Mouse (Mus musculus): ENCODE measurements at regions not wholly inside any gene's neighbourhood (a gene's known extent, or its start where the extent isn't known, plus 50 kb on each side); places are given as distances from the start of the nearest gene placed in this dataset.

DNA sequence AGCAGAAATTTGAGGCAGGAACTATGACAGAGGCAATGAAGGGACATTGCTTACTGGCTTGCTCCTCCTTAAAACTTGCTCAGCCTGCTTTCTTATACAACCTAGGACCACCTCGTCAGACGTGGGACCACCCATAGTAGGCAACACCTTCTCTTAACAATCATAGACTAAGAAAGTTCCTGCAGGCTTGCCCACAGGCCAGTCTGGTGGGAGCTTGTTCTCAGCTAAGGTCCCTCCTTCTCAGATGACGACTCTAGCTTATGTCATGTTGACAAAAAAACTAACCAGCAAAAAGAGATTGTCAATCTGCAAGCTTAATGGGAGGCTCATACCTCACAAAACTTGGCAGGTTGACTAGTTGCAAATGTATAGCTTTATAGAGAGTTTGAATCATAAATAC lies 56.5 kb upstream of the Lsm6 start:
- 90% methylated on average over 3 of the region's 3 CpGs for WGBS
- DNase-seq (ENCODE audit: low spot score) (no peak), ATAC-seq (replicated peaks; ENCODE audit: low FRiP score) (no peak)
- Histone ChIP-seq H3K4me3 (ENCODE audit: low read depth, low read length) (no peak overlapping the region), H3K9me3 (ENCODE audit: control insufficient read depth, low read length) (no peaks in the 10 kb centered on the region), H3K4me1 (replicated peaks; ENCODE audit: control insufficient read depth, insufficient read depth, low read length) (no peaks in the 10 kb centered on the region), H3K27me3 (ENCODE audit: control insufficient read depth, insufficient read depth, low read length) (no peaks in the 10 kb centered on the region), H3K4me2 (ENCODE audit: low read depth, low read length, severe bottlenecking) (no peak overlapping the region), H3K9ac (ENCODE audit: low read length) (no peak overlapping the region), H3K27ac (ENCODE audit: low read depth, low read length) (no peak overlapping the region), H3K36me3 (ENCODE audit: control insufficient read depth, insufficient read depth, low read length) (no peaks in the 10 kb centered on the region)

DNA sequence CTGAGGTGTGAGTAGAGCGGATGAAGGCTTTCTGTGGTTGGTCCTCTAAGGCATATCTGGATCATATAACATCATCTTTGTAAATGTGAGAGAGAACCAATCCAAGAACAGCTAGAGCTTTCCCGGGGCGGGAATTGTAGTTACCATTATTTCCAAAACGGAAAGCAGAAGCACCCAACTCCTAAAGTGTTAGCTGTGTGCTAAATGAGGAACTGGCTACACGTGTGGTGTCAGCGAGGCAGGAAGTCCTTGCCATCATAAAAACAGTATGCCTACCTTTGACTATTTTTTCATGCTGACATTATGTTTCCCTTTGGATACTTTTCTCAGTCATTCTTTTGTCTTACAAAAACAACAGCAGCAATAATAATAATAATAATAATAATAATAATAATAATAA lies 68.8 kb upstream of the Lsm6 start:
- H3K4me1 ChIP-seq (replicated peaks; ENCODE audit: control insufficient read depth, insufficient read depth, low read length), result no peaks in the 10 kb centered on the region
- WGBS, result 91% methylated on average over 6 of the region's 6 CpGs
- ATAC-seq (replicated peaks; ENCODE audit: low FRiP score), result no peak
- no peak overlapping the region for H3K4me3 ChIP-seq (ENCODE audit: low read depth, low read length)
- H3K27ac ChIP-seq (ENCODE audit: low read depth, low read length), result no peak overlapping the region
- H3K9ac ChIP-seq (ENCODE audit: low read length), result no peak overlapping the region
- no peaks in the 10 kb centered on the region for H3K36me3 ChIP-seq (ENCODE audit: control insufficient read depth, insufficient read depth, low read length)
- no peak for DNase-seq (ENCODE audit: low spot score)
- H3K4me2 ChIP-seq (ENCODE audit: low read depth, low read length, severe bottlenecking), result no peak overlapping the region
- no peaks in the 10 kb centered on the region for H3K27me3 ChIP-seq (ENCODE audit: control insufficient read depth, insufficient read depth, low read length)
- no peaks in the 10 kb centered on the region for H3K9me3 ChIP-seq (ENCODE audit: control insufficient read depth, low read length)

DNA sequence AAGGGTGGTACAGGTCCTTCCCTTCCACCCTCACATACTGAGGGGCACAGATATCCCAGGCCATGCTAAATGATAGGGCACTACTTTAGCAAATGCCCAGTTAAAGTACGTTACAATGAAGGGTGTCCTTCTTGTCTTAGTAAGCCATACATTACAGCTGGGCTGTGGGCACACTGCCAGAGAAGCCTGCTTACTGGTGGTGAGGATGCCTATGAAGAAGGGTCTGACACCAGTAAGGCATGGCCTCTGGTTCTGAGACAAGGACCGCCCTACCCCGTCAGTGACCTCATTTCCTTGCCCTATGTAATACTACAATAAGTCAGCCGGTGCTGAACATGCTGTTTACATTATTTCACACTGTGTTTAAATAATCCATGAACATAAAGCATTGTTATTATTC lies 69.6 kb upstream of the Lsm6 start:
- WGBS, result 88% methylated on average over 4 of the region's 4 CpGs
- Histone ChIP-seq H3K4me1 (replicated peaks; ENCODE audit: control insufficient read depth, insufficient read depth, low read length) (no peaks in the 10 kb centered on the region), H3K27ac (ENCODE audit: low read depth, low read length) (no peak overlapping the region), H3K9me3 (ENCODE audit: control insufficient read depth, low read length) (no peaks in the 10 kb centered on the region), H3K9ac (ENCODE audit: low read length) (no peak overlapping the region), H3K4me3 (ENCODE audit: low read depth, low read length) (no peak overlapping the region), H3K27me3 (ENCODE audit: control insufficient read depth, insufficient read depth, low read length) (no peaks in the 10 kb centered on the region), H3K36me3 (ENCODE audit: control insufficient read depth, insufficient read depth, low read length) (no peaks in the 10 kb centered on the region), H3K4me2 (ENCODE audit: low read depth, low read length, severe bottlenecking) (no peak overlapping the region)
- no peak for DNase-seq (ENCODE audit: low spot score)
- no peak for ATAC-seq (replicated peaks; ENCODE audit: low FRiP score)

DNA sequence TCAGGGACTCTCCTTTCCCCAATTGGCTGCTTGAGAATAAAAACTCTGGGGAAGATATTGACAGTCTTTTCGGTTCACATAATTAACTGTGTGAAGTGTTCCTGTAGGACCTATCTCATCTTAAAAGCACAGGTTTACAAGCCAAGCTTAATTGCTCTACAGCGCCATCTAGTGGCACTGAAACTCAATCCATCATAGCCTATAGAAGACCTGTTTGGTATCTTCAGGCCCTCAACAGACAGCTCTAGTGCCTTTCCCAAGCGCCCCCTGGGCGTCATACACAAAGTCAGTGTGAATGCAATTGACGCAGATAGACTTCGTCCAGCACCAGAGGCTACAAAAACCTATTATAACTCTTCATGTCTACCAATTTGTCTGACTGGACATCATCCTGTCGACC lies 78.9 kb upstream of the Lsm6 start:
- Histone ChIP-seq H3K4me3 (ENCODE audit: low read depth, low read length) (no peak overlapping the region), H3K9ac (ENCODE audit: low read length) (no peak overlapping the region), H3K4me2 (ENCODE audit: low read depth, low read length, severe bottlenecking) (no peak overlapping the region), H3K27ac (ENCODE audit: low read depth, low read length) (no peak overlapping the region), H3K27me3 (ENCODE audit: control insufficient read depth, insufficient read depth, low read length) (no peaks in the 10 kb centered on the region), H3K9me3 (ENCODE audit: control insufficient read depth, low read length) (no peaks in the 10 kb centered on the region), H3K4me1 (replicated peaks; ENCODE audit: control insufficient read depth, insufficient read depth, low read length) (no peaks in the 10 kb centered on the region), H3K36me3 (ENCODE audit: control insufficient read depth, insufficient read depth, low read length) (no peaks in the 10 kb centered on the region)
- DNase-seq (ENCODE audit: low spot score) (peak; percentile 71), ATAC-seq (replicated peaks; ENCODE audit: low FRiP score) (0 out of 2 replicates have a peak, but pooled peaks have one; percentile 46)
- WGBS, result 41% methylated on average over 7 of the region's 7 CpGs

DNA sequence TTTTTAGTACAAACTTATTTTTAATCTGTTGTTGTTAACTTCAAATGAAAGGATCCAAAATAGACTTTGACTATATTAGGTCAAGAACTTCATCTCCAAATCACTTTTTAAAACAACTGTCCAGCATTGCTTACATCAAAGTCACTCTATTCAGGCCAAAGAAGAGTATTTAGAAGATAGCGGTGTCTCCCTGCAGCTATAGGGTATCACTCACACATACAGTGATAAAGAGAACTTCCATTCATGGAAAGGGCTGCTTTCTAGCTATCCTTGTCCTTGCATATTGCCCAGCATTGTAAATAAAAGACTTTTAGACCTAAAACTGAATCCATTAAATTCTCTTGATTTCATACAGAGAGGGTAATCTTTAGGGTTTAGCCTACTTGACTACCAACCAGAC lies 82.1 kb upstream of the Lsm6 start:
- ATAC-seq (replicated peaks; ENCODE audit: low FRiP score), result no peak

DNA sequence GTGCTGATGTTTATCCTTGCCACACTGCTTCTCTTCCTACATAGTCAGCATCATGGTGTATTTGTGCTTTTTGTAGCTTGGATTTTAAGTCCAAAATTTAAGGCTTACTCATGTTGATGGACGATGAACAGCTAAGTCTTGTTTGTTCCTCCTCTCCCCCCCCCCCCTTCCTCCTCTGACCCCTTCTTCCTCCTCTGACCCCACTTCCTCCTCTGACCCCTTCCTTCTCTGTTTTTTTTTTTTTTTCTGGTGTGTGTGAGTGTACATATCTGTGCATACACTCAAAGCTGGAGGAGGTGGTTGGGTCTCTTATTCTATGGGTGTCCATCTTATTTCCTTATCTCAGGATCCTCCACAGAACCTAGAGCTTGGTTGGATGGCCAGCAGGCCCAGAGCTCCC lies 87.0 kb upstream of the Lsm6 start:
- Histone ChIP-seq H3K9ac (ENCODE audit: low read length) (no peak overlapping the region), H3K36me3 (ENCODE audit: control insufficient read depth, insufficient read depth, low read length) (no peaks in the 10 kb centered on the region), H3K4me2 (ENCODE audit: low read depth, low read length, severe bottlenecking) (no peak overlapping the region), H3K4me3 (ENCODE audit: low read depth, low read length) (no peak overlapping the region), H3K27ac (ENCODE audit: low read depth, low read length) (no peak overlapping the region), H3K4me1 (replicated peaks; ENCODE audit: control insufficient read depth, insufficient read depth, low read length) (no peaks in the 10 kb centered on the region), H3K27me3 (ENCODE audit: control insufficient read depth, insufficient read depth, low read length) (no peaks in the 10 kb centered on the region), H3K9me3 (ENCODE audit: control insufficient read depth, low read length) (no peaks in the 10 kb centered on the region)
- no peak for ATAC-seq (replicated peaks; ENCODE audit: low FRiP score)
- no peak for DNase-seq (ENCODE audit: low spot score)
- 100% methylated on average over 1 of the region's 1 CpGs for WGBS

More for the DNA sequence above, 82.1 kb upstream of the Lsm6 start:
- H3K9me3 ChIP-seq (ENCODE audit: control insufficient read depth, low read length), result no peaks in the 10 kb centered on the region
- no peak overlapping the region for H3K27ac ChIP-seq (ENCODE audit: low read depth, low read length)
- no peak for DNase-seq (ENCODE audit: low spot score)
- H3K4me1 ChIP-seq (replicated peaks; ENCODE audit: control insufficient read depth, insufficient read depth, low read length), result no peaks in the 10 kb centered on the region
- 94% methylated on average over 1 of the region's 1 CpGs for WGBS
- H3K27me3 ChIP-seq (ENCODE audit: control insufficient read depth, insufficient read depth, low read length), result no peaks in the 10 kb centered on the region
- H3K9ac ChIP-seq (ENCODE audit: low read length), result no peak overlapping the region
- H3K36me3 ChIP-seq (ENCODE audit: control insufficient read depth, insufficient read depth, low read length), result no peaks in the 10 kb centered on the region
- no peak overlapping the region for H3K4me2 ChIP-seq (ENCODE audit: low read depth, low read length, severe bottlenecking)
- H3K4me3 ChIP-seq (ENCODE audit: low read depth, low read length), result no peak overlapping the region

DNA sequence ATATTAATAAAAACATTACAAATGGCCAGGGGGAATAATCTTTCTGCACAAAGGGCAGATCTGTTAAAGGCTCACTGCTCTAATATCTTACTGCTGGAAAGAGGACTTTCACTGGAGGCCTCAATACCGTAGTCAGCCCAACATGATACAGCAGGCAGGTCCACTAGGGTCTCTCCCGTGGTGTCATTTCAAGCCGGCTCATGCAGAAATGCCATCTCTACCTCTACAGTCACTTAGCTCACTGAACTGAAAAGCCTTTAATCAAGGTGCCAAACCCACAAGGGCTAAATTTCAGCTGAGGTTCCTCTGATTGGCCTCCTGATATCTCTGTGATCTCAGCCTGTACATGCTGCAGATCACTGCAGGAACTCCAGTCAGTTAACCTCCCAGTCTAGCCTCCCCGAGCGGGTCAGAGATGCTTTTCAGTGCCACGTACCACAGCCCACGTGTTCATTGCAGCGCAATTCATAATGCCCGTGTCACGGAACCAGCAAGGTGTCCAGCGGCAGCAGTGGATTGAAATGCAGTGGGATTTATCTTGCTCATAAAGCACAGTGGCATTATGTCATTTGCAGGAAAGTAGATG lies 90.4 kb upstream of the Lsm6 start:
- H3K36me3 ChIP-seq (ENCODE audit: control insufficient read depth, insufficient read depth, low read length), result no peaks in the 10 kb centered on the region
- ATAC-seq (replicated peaks; ENCODE audit: low FRiP score) (no peak), DNase-seq (ENCODE audit: low spot score) (no peak)
- H3K4me2 ChIP-seq (ENCODE audit: low read depth, low read length, severe bottlenecking), result no peak overlapping the region
- 92% methylated on average over 11 of the region's 11 CpGs for WGBS
- no peaks in the 10 kb centered on the region for H3K27me3 ChIP-seq (ENCODE audit: control insufficient read depth, insufficient read depth, low read length)
- H3K27ac ChIP-seq (ENCODE audit: low read depth, low read length), result no peak overlapping the region
- no peaks in the 10 kb centered on the region for H3K4me1 ChIP-seq (replicated peaks; ENCODE audit: control insufficient read depth, insufficient read depth, low read length)
- H3K4me3 ChIP-seq (ENCODE audit: low read depth, low read length), result no peak overlapping the region
- no peak overlapping the region for H3K9ac ChIP-seq (ENCODE audit: low read length)
- H3K9me3 ChIP-seq (ENCODE audit: control insufficient read depth, low read length), result no peaks in the 10 kb centered on the region

DNA sequence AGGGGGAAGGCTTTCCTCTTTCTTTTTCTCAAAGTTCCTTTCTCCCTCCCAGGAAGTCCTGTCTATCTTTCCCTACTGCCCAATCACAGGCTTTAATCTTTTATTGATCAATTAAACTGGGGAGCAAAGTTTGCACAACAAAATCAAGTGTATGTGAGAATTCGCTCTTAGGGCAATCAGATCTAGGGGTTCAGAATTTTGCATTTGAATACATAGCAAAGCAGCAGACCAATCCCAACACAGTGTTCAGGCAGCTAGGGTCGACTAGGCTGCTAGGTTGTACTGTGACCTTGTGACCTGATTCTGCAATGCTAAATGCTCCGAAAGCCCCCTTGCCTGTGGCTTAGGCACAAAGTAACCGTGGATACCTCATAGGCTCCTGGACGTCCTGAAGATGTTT lies 91.5 kb upstream of the Lsm6 start:
- Histone ChIP-seq H3K36me3 (ENCODE audit: control insufficient read depth, insufficient read depth, low read length) (no peaks in the 10 kb centered on the region), H3K9ac (ENCODE audit: low read length) (no peak overlapping the region), H3K4me2 (ENCODE audit: low read depth, low read length, severe bottlenecking) (no peak overlapping the region), H3K4me3 (ENCODE audit: low read depth, low read length) (no peak overlapping the region), H3K9me3 (ENCODE audit: control insufficient read depth, low read length) (no peaks in the 10 kb centered on the region), H3K4me1 (replicated peaks; ENCODE audit: control insufficient read depth, insufficient read depth, low read length) (no peaks in the 10 kb centered on the region), H3K27ac (ENCODE audit: low read depth, low read length) (no peak overlapping the region), H3K27me3 (ENCODE audit: control insufficient read depth, insufficient read depth, low read length) (no peaks in the 10 kb centered on the region)
- DNase-seq (ENCODE audit: low spot score), result no peak
- ATAC-seq (replicated peaks; ENCODE audit: low FRiP score), result no peak
- WGBS, result 54% methylated on average over 5 of the region's 5 CpGs

DNA sequence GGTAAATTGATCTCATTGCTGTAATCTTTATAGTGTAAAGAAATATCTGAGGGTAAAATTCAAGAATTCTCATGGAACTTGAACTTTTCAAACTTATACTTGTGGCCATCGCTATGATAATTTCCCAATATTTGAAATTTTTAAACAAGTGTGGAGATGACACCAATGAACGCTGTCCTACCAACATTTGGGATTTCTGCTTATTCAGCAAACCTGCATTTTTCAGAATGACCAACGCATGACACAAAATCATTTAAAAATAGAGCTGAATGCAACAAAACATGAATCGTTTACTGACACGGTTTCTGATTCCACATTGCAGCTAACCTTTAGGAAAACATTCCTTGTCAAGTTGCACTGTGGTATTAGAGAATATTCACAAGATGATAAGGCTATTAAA lies 92.9 kb upstream of the Lsm6 start:
- ATAC-seq (replicated peaks; ENCODE audit: low FRiP score), result no peak
- H3K27ac ChIP-seq (ENCODE audit: low read depth, low read length), result no peak overlapping the region
- 94% methylated on average over 5 of the region's 5 CpGs for WGBS

More for the DNA sequence above, 92.9 kb upstream of the Lsm6 start:
- no peak for DNase-seq (ENCODE audit: low spot score)
- Histone ChIP-seq H3K4me3 (ENCODE audit: low read depth, low read length) (no peak overlapping the region), H3K27me3 (ENCODE audit: control insufficient read depth, insufficient read depth, low read length) (no peaks in the 10 kb centered on the region), H3K36me3 (ENCODE audit: control insufficient read depth, insufficient read depth, low read length) (no peaks in the 10 kb centered on the region), H3K9ac (ENCODE audit: low read length) (no peak overlapping the region), H3K4me1 (replicated peaks; ENCODE audit: control insufficient read depth, insufficient read depth, low read length) (no peaks in the 10 kb centered on the region), H3K9me3 (ENCODE audit: control insufficient read depth, low read length) (no peaks in the 10 kb centered on the region), H3K4me2 (ENCODE audit: low read depth, low read length, severe bottlenecking) (no peak overlapping the region)
